Mouse (Mus musculus) right cerebral cortex, postnatal 4 days (tissue): ENCODE measurements around the gene C2cd4c.

Source experiments
- DNase-seq: peaks from one replicate; pipeline ENCODE4 v3.0.0-alpha.2; 2022

Gene C2cd4c

DNA sequence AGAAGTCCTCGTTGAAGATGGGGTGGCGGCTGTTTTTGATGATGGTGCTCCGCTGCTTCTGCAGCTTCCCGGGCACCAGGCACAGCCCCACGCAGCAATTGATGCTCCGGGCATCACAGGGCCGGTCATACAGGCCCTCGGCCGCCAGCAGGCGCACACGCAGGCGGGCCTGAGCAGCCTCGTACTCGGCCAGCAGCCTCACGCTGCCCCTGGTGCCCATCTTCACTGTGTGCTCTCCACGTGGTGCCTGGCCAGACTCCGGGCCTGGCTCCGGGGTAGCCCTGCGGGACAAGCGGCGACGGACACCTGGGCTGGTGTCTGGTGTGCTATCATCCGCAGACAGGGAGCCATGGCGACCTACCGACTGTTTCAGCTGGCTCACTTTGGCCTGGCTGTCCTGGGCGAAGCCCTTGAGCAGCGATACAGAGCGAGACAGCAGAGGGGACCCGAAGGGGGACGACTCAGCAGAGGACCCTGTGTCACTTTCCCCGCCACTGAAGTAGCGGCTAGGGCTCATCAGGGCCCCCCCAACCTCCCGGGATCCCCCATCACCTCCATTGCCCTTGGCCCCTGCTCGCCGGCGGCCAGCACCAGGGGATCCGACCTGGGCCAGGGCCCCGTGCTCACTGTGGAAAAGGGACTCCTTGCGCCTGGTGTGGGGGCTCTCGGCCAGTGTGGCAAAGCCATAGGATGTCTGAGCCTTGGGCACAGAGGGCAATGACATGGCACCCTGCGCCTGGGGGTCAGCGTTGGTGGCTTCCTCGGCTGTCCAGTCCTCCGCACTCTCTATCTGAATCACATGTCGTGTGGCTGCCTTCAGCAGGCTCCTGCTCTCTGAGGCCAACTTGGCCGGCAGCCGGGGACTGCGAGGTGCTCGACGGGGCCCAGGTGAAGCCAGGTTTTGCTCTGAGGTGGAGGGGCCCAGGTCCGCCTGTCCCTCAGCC is 1.4 kb downstream of the C2cd4c start:
- no peak for DNase-seq

DNA sequence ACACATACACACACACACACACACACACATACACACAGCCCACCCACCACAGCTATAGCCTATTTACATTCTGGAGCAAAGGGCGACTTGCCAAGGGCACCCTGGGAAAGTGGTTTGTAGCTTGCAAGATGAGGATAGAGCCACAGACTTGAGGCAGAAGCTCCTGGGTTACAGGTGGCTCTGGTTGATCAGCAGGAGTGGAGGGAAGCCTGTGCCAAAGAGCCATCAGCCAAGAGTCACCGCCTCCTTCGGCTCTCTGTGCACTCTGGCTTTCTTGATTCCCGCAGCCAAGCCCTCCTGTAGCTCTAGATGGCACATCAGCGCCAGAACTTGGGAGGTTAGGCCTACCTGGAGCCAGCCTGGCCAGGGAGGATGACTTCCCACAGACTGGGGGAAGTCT is 2.5 kb downstream of the C2cd4c start:
- no peak for DNase-seq

DNA sequence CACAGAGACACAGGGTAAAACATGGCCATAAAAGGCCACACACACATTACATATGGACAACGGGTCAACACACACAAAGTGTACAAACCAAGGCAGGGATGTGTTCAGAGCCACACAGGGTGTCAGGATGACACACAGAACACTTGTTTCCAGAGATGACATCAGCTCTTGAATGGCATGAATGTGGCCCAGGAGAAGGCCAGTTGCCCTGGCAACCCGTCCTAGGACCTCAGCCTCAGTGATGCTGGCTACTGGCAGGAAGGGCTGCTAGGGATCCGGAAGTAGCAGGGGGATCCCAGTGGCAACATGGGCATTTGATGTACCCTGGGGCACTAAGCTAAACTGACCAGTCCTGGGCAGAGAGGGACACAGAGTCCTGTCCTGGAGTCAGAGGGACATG is 4.5 kb downstream of the C2cd4c start:
- DNase-seq = no peak

GRCm38 (mm10) chr10:79607892-79608291 is 5.9 kb downstream of the C2cd4c start:
- DNase-seq = no peak

DNA sequence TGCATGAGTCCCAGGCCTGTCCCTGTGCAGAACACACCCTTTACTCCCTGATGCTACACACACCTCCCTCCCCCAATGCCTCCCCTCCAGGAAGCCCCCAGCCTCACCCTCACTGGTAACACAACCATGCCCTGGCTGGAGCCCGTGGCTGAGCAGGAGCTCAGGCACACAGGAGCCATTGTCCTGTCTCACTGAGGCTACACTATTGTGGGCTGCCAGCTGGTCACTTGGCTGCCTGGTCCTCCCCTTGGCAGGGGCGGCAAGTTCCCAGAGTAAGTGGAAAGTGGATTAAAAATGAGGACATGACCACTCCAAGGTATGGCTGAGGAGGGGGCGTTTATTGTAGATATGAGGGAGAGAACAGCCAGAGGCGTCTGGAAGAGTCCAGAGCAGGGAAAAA is 7.3 kb downstream of the C2cd4c start:
- no peak for DNase-seq

DNA sequence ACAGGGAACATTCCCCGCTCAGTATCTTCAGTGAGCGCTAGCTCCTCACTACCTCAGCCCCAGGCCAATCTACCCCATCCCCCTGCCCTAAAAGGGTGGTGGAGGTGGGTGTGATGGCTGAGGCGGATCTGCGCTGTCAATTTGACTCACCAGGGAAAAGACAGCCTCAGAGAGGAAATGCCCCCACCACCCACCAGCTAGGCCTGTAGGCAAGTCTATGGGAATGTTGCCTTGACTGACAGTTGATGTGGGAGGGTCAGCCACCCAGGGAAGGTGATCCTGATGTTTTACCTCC is 15.9 kb downstream of the C2cd4c start:
- no peak for DNase-seq

DNA sequence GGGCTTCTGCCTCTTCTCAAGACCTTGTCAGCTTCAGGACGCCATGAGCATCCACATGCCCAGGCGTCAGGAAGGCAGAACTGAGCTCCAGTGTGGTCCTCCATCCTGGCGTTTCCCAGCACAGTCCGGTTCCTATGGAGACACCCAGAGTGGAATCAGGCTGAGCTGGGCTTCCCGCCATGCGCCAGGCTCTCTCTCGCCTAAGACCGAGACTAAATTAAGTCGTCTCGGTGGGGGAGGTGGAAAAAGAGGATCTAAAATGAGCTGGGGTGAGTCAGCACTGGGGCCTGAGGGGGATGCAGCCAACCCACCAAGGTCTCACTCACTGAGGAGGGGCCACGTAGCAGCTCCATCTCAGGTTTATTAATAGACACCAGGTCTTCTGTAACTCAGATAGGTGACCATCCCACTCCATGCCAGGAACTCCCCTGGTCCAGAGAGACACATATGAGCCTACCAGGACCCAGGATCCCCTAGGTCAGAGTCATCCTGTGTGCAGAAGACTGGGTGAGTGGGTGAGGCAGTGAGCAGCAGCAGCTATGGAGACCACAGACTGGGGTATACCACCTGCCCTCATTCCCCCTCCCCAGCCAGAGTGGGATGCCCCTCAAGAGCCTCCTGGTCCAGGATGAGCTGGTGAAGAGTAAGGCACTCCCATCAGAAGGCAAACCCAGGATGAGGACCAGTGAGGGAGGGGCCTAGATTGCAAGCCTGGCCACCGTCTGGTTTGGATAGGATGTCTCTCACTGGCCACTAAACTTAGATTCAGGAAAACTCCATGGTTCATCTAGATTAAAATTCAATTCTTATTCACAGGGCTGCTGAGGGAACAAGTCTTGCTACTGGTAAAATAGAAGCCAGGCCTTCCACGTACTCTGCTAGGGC is 16.5 kb downstream of the C2cd4c start:
- DNase-seq = peak; percentile 72

- DNase-seq = no peak
Observed at GRCm38 (mm10) chr10:79595590-79595929, 18.3 kb downstream of the C2cd4c start.

- DNase-seq = peak; percentile 34
Observed at GRCm38 (mm10) chr10:79594872-79595589, 18.8 kb downstream of the C2cd4c start.

- no peak for DNase-seq
Observed at GRCm38 (mm10) chr10:79594111-79594510, 19.7 kb downstream of the C2cd4c start.

DNA sequence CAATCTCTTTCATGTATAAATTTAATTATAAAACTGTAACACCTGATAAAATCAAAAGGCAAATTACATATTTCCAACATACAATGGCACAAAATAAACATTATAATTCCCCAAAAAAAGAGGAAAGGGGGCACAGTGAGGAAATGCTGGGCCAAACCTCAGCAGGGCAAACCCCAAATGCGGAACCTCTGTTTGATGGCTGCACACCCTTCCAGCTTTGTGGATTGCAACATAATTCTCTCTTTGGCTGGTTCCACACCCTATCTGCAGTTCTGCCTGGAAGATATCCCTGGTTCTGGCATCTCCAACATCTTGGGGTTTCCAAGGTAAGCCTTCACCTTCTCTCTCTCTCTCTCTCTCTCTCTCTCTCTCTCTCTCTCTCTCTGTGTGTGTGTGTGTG is 23.1 kb downstream of the C2cd4c start:
- no peak for DNase-seq

DNA sequence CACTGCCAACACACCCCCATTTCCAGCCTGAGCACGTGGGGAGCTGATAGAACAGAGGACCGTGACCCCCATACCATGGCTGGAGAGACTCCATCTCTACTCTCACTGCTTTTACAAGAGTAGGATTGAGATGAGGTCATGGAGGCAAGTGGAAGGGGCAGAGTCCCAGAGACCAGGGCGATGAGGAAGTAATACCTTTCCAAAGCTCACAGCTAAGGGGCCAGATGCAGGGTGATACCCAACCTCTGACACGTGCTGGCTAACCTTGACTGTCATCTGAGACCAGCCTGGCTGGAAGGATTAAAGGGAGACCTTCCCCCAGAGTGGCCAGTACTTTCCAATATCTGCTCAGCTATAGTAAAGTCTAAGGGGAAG is 26.1 kb downstream of the C2cd4c start:
- DNase-seq = no peak

GRCm38 (mm10) chr10:79587061-79587751 is 26.6 kb downstream of the C2cd4c start, which contains the start of gene Theg:
Gene Theg, minus strand, starts transcription at chr10:79587331.
- no peak for DNase-seq

- DNase-seq = no peak
Observed at GRCm38 (mm10) chr10:79586243-79586642, 27.6 kb downstream of the C2cd4c start.

DNA sequence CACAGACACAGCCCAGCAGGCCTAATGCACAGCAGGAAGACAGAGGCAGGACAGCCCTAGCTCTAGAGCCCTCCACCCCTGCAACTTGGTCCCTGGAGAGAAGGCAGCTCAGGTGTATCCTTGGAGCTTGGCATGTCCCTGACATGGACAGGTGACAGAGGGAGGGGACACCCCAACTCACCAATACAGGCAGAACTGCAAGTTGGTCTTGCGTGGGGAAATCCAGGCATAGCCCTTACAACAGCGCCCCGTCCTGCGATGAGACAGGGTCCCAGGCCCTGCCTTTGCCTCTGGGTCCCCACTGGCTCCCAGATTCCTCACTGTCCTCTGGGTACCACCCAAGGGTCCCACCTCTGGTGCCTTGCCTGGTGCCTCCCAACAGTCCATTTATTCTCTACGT is 28.1 kb downstream of the C2cd4c start:
- DNase-seq = no peak

DNA sequence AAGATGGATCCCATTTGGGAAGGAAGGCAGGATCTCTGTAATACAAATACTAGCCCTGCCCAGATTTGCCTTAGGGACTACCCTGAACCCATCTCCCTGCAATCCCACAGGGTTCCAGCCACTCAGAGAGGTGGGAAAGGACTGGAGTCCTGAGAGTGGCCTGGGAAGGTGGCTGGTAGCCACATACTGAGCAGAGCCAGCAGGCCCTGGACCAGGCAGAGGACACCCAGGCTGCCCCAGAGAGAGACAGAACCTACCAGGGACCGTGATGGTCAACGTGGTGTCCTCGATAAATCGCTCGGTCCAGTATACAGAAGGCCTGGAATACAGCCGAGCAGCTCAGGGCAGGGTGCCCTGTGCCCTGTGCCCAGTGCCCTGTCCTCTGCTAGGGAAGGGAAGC is 28.7 kb downstream of the C2cd4c start:
- DNase-seq = no peak

DNA sequence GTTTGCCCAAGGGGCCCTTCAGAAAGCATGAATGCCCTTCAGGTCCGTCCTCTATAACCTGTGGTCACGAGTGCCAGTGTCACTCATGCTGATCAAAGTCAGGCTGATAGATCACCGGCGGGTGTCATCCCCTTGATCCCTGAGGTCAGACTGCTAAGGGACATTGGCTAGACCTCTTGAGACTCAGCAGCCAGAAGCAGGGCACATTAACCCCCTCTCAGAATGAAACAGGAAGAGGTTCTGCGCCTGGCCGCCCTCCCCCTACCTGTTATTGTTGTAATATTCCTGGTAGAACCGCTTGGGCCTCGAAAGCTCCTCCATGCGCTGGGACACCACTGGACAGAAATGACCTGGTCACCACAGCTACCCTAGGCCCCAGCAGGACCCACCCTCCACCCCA is 29.4 kb downstream of the C2cd4c start:
- DNase-seq = no peak

DNA sequence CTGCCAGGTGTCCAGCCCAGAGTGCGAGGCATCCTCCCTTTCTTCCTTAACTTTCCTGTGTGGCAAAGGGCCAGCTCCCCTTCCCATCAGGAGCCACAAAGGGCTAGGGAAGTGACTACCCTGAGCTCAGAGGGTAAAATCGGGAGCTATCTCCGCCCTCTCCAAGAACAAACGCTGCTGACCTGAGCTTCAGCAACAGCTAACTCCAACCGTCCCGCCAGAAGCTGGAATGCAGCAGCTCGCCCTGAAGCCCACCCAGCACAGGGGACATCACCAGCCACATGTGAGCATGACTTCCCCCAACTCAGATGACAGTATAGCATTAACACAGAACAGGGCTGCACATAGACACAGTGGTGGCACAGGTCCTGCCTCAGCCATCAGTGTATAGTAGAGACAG is 29.8 kb downstream of the C2cd4c start:
- DNase-seq = no peak

DNA sequence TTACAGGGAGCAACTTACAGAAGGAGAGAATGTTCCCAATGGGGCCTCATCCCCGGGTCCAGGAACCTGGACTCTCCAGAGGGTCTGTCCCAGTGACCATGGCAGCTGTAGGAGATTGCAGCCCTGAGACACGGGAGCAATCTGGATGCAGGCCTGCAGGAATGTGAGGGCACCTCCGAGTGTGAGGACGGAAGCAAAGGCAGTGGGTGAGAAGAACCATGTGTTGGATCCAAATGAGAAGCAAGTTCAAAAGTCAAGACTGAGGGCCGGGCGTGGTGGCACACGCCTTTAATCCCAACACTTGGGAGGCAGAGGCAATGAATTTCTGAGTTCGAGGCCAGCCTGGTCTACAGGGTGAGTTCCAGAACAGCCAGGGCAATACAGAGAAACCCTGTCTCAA is 32.3 kb downstream of the C2cd4c start:
- no peak for DNase-seq

- peak; percentile 85 for DNase-seq
Observed at GRCm38 (mm10) chr10:79580811-79581210, 33.0 kb downstream of the C2cd4c start.

- DNase-seq = no peak
Observed at GRCm38 (mm10) chr10:79580356-79580755, 33.5 kb downstream of the C2cd4c start.

- DNase-seq = no peak
Observed at GRCm38 (mm10) chr10:79579781-79580180, 34.0 kb downstream of the C2cd4c start.

DNA sequence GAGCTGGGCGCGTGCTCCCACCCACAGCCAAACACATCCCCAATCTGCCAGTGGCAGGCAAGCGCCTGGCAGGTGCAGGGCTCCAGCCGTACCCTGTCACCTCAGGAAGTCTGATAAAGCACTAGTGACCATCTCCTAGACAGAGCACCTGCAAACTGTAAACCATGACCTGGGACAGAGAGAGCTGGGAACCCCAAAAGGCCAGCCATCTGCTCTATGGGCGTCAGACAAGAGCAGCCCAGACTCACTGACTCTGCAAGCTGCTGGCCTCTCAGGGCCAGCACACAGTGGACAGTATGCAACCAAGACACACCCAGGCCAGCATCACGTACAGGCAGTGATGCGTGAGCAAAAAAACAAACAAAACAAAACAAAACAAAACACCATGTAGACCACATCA is 34.9 kb downstream of the C2cd4c start:
- DNase-seq = no peak
